Mouse (Mus musculus): ENCODE results near the gene Cntfr. TPM values are rescaled to one million over a fixed set of nuclear protein-coding genes. Genes with fewer than 3 reads are reported as not detected.

Gene Cntfr
- polyA plus RNA-seq, 1 experiment: not detected

GRCm38 (mm10) chr4:41610594-41610980 is 86.3 kb downstream of the Cntfr start:
- H3K36me3 ChIP-seq (ENCODE audit: control insufficient read depth): no peaks in the 10 kb centered on the region
- H3K27me3 ChIP-seq (ENCODE audit: control insufficient read depth): no peaks in the 10 kb centered on the region
- TF ChIP-seq GATA1 (IDR thresholded peaks at IDR 0.05; ENCODE audit: low read length) (no peak), TAL1 (IDR thresholded peaks at IDR 0.05; ENCODE audit: low read length) (no peak)
- H3K9me3 ChIP-seq (ENCODE audit: control insufficient read depth, low read length): no peaks in the 10 kb centered on the region
- no peak overlapping the region for H3K4me3 ChIP-seq (replicated peaks)
- no peaks in the 10 kb centered on the region for H3K4me1 ChIP-seq (ENCODE audit: control insufficient read depth)

GRCm38 (mm10) chr4:41609681-41610593 is 87.0 kb downstream of the Cntfr start:
- TF ChIP-seq TAL1 (IDR thresholded peaks at IDR 0.05; ENCODE audit: low read length) (no peak), GATA1 (IDR thresholded peaks at IDR 0.05; ENCODE audit: low read length) (no peak)
- Histone ChIP-seq H3K9me3 (ENCODE audit: control insufficient read depth, low read length) (no peaks in the 10 kb centered on the region), H3K4me3 (replicated peaks) (no peak overlapping the region), H3K27me3 (ENCODE audit: control insufficient read depth) (no peaks in the 10 kb centered on the region), H3K36me3 (ENCODE audit: control insufficient read depth) (no peaks in the 10 kb centered on the region), H3K4me1 (ENCODE audit: control insufficient read depth) (no peaks in the 10 kb centered on the region)

Other genes starting within 250 kb of the Cntfr start
- 0.38 and 1.3 TPM in 2 replicates for gene Kif24, start 232.2 kb downstream of the Cntfr start, polyA plus RNA-seq (2012)
- 0.55 and 1.5 TPM in 2 replicates for gene Nudt2, start 231.9 kb downstream of the Cntfr start, polyA plus RNA-seq (2012)
- gene AI464131, start 194.0 kb downstream of the Cntfr start, polyA plus RNA-seq (2012): not detected in 2 replicates
- 0.11 TPM in 1 of 2 replicates, not detected in the other for gene 1110017D15Rik, start 179.8 kb downstream of the Cntfr start, polyA plus RNA-seq (2012)
- 0.14 and 0.16 TPM in 2 replicates for gene Fam219a, start 127.6 kb downstream of the Cntfr start, polyA plus RNA-seq (2012)
- gene Dnaic1, start 127.3 kb downstream of the Cntfr start, polyA plus RNA-seq (2012): not detected in 2 replicates
- gene Enho, start 56.8 kb downstream of the Cntfr start, polyA plus RNA-seq (2012): 0.04 TPM in 1 of 2 replicates, not detected in the other
- 0.14 and 0.17 TPM in 2 replicates for gene Il11ra1, start 2.9 kb upstream of the Cntfr start, polyA plus RNA-seq (2012)
- 7.5 and 11.4 TPM in 2 replicates for gene Rpp25l, start 16.4 kb upstream of the Cntfr start, polyA plus RNA-seq (2012)
- 23.8 and 38.0 TPM in 2 replicates for gene Dctn3, start 26.1 kb upstream of the Cntfr start, polyA plus RNA-seq (2012)
- gene Arid3c, start 34.1 kb upstream of the Cntfr start, polyA plus RNA-seq (2012): not detected in 2 replicates
- gene Galt, start 58.1 kb upstream of the Cntfr start, polyA plus RNA-seq (2012): 0.87 and 2.4 TPM in 2 replicates
- gene Sigmar1, start 59.1 kb upstream of the Cntfr start, polyA plus RNA-seq (2012): 1.1 and 1.3 TPM in 2 replicates
- 1.0 and 1.3 TPM in 2 replicates for gene Ccl27a, start 77.2 kb upstream of the Cntfr start, polyA plus RNA-seq (2012)
- not detected in 2 replicates for gene Gm21541, start 206.5 kb upstream of the Cntfr start, polyA plus RNA-seq (2012)
- 0.85 and 0.99 TPM in 2 replicates for gene Gm20878, start 244.5 kb upstream of the Cntfr start, polyA plus RNA-seq (2012)